Mouse (Mus musculus) brain, adult 10 weeks (tissue): ENCODE results near the gene Pramel6. TPM values are rescaled to one million over a fixed set of nuclear protein-coding genes. Genes with fewer than 3 reads are reported as not detected.

Experiments used
- polyA plus RNA-seq: library from polyadenylated mRNA; stranded (reverse); fragments of 350-450 nt; fragmentation: Illumina TruSeq; extraction: RNeasy Lipid Tissue Mini Kit (QIAGEN cat#74804); gene quantifications from one replicate; pipeline ENCODE4 v1.2.3, GENCODE M21; 2015; ENCODE audit warnings: low read depth, low replicate concordance

The Pramel6 gene
- not detected for polyA plus RNA-seq

DNA sequence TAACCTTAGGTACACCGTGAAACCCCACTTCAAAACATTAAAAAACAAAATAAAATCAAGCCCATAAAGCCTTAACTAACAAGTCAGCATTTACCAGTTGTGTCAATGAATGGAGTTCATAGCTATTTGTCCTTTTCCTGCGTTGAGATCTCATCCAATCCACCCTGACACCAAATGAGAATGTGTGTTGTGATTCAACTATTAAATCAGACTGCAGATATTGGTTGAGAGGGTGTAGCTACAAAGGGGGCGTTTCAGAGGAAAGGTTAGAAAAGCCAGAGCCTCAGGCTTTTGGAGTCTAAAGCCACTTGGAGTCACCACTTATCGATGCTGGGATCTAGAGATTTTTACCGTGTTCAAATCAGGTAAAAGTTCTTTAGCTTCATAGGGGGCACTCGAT, at the start of gene Pramel6:
Gene Pramel6, plus strand, starts transcription at position 301 of the 400 bp plus-strand sequence.

GRCm38 (mm10) chr2:87496993-87497392, 9.4 kb upstream of the Pramel6 start, which contains the start of gene Pramel7:
Gene Pramel7, minus strand, starts transcription at chr2:87497093.

DNA sequence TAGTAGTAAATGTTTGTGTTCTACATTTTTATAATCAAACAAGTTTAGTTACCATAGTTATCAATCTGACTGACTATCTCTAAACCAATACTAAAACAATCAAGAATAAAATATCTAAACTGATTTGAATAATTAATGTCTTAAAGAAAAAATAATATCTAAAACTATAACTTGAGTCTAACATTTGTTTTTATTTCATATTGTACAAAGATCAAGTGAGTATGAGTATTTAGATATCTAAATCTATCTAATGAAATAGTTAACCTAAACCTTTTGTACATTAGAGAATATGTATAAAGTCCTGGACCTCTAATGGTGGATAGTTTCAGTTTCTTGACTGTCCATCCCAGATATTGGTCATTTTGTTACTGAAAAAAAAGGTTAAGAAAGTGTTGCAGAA, 25.1 kb downstream of the Pramel6 start, which contains the start of gene Olfr153:
Gene Olfr153, plus strand, starts transcription at position 301 of the 400 bp plus-strand sequence.

GRCm38 (mm10) chr2:87545442-87545841, 39.1 kb downstream of the Pramel6 start, which contains the start of gene Olfr1128:
Gene Olfr1128, minus strand, starts transcription at chr2:87545542.

Other genes starting within 250 kb of the Pramel6 start
- gene Olfr1116, start 239.0 kb upstream of the Pramel6 start, polyA plus RNA-seq: not detected
- not detected for gene Olfr1118, start 199.0 kb upstream of the Pramel6 start, polyA plus RNA-seq
- not detected for gene Olfr1120, start 151.8 kb upstream of the Pramel6 start, polyA plus RNA-seq
- not detected for gene Olfr1121, start 136.7 kb upstream of the Pramel6 start, polyA plus RNA-seq
- gene Olfr1122, start 120.7 kb upstream of the Pramel6 start, polyA plus RNA-seq: not detected
- gene Olfr1123, start 89.9 kb upstream of the Pramel6 start, polyA plus RNA-seq: not detected
- gene Olfr1124, start 76.3 kb upstream of the Pramel6 start, polyA plus RNA-seq: not detected
- gene Olfr1126, start 52.6 kb upstream of the Pramel6 start, polyA plus RNA-seq: not detected
- gene Pramel7, start 9.5 kb upstream of the Pramel6 start, polyA plus RNA-seq: not detected
- not detected for gene Olfr153, start 25.2 kb downstream of the Pramel6 start, polyA plus RNA-seq
- gene Olfr1128, start 39.0 kb downstream of the Pramel6 start, polyA plus RNA-seq: not detected
- not detected for gene Olfr1129, start 67.3 kb downstream of the Pramel6 start, polyA plus RNA-seq
- not detected for gene Olfr1130, start 99.6 kb downstream of the Pramel6 start, polyA plus RNA-seq
- not detected for gene Olfr1131, start 120.5 kb downstream of the Pramel6 start, polyA plus RNA-seq
- not detected for gene Olfr1132, start 131.0 kb downstream of the Pramel6 start, polyA plus RNA-seq
- not detected for gene Olfr1133, start 140.8 kb downstream of the Pramel6 start, polyA plus RNA-seq
- gene Olfr1134, start 151.9 kb downstream of the Pramel6 start, polyA plus RNA-seq: not detected
- gene Olfr1135, start 167.1 kb downstream of the Pramel6 start, polyA plus RNA-seq: not detected
- not detected for gene Olfr1136, start 187.4 kb downstream of the Pramel6 start, polyA plus RNA-seq
- gene Olfr1137, start 206.6 kb downstream of the Pramel6 start, polyA plus RNA-seq: not detected
- not detected for gene Olfr1138, start 233.4 kb downstream of the Pramel6 start, polyA plus RNA-seq
- not detected for gene Olfr1140, start 237.2 kb downstream of the Pramel6 start, polyA plus RNA-seq
- gene Olfr1141, start 247.4 kb downstream of the Pramel6 start, polyA plus RNA-seq: not detected